Mouse (Mus musculus): ENCODE measurements around the gene Wdr1. TPM values are rescaled to one million over a fixed set of nuclear protein-coding genes. Genes with fewer than 3 reads are reported as not detected.
A peak's percentile ranks its signal among the peaks of the same experiment; 100 is the strongest.
"Not testable (repeated sequence)": the region's sequence is repeated elsewhere in the genome, so short reads cannot be mapped to it uniquely, and the experiment has no call there.

Wdr1 gene
- 241 and 256 TPM in 2 replicates for polyA plus RNA-seq (2015; fragmentation: Nextera tagmentation; extraction: Ambion mirVana)

- H3K4me1 ChIP-seq (ENCODE audit: control insufficient read depth, insufficient read depth, low read length), result peaks cover 30% of the 10 kb centered on the region
- peaks cover 13% of the 10 kb centered on the region for H3K36me3 ChIP-seq (ENCODE audit: control insufficient read depth, insufficient read depth)
- no peaks in the 10 kb centered on the region for H3K27me3 ChIP-seq (ENCODE audit: control insufficient read depth, insufficient read depth, low read length)
- peak within 1 kb of the TSS; percentile 98 for H3K27ac ChIP-seq (ENCODE audit: low read length)
- 75% methylated on average over 2 of the region's 2 CpGs for WGBS
- H3K4me2 ChIP-seq (ENCODE audit: low read depth, low read length), result peak within 1 kb of the TSS; percentile 79
- peak within 1 kb of the TSS; percentile 93 for H3K4me3 ChIP-seq (ENCODE audit: low read length)
- ATAC-seq (replicated peaks; ENCODE audit: extremely low read depth, insufficient read depth, low FRiP score), result no peak
- H3K9ac ChIP-seq (ENCODE audit: low read length), result peak within 1 kb of the TSS; percentile 88
- no peaks in the 10 kb centered on the region for H3K9me3 ChIP-seq (replicated peaks; ENCODE audit: control insufficient read depth, low read length)
These were observed at the start of gene Wdr1 for GRCm38 (mm10) chr5:38563121-38563520. Gene Wdr1, minus strand, starts transcription at chr5:38563221.

GRCm38 (mm10) chr5:38611118-38611517 lies 48.1 kb upstream of the Wdr1 start:
- Histone ChIP-seq H3K4me2 (ENCODE audit: low read depth, low read length) (no peak overlapping the region), H3K4me1 (ENCODE audit: control insufficient read depth, insufficient read depth, low read length) (no peaks in the 10 kb centered on the region), H3K27ac (ENCODE audit: low read length) (no peak overlapping the region), H3K36me3 (ENCODE audit: control insufficient read depth, insufficient read depth) (no peaks in the 10 kb centered on the region), H3K4me3 (ENCODE audit: low read length) (no peak overlapping the region), H3K9me3 (replicated peaks; ENCODE audit: control insufficient read depth, low read length) (no peaks in the 10 kb centered on the region), H3K27me3 (ENCODE audit: control insufficient read depth, insufficient read depth, low read length) (no peaks in the 10 kb centered on the region), H3K9ac (ENCODE audit: low read length) (no peak overlapping the region)
- 77% methylated on average over 3 of the region's 3 CpGs for WGBS
- ATAC-seq (replicated peaks; ENCODE audit: extremely low read depth, insufficient read depth, low FRiP score), result no peak

- WGBS, result 82% methylated on average over 4 of the region's 4 CpGs
- H3K9me3 ChIP-seq (replicated peaks; ENCODE audit: control insufficient read depth, low read length); H3K27me3 ChIP-seq (ENCODE audit: control insufficient read depth, insufficient read depth, low read length); H3K4me3 ChIP-seq (ENCODE audit: low read length); H3K27ac ChIP-seq (ENCODE audit: low read length); H3K4me1 ChIP-seq (ENCODE audit: control insufficient read depth, insufficient read depth, low read length); H3K9ac ChIP-seq (ENCODE audit: low read length); H3K4me2 ChIP-seq (ENCODE audit: low read depth, low read length); ATAC-seq (replicated peaks; ENCODE audit: extremely low read depth, insufficient read depth, low FRiP score); H3K36me3 ChIP-seq (ENCODE audit: control insufficient read depth, insufficient read depth): not testable (repeated sequence)
These were observed 45.2 kb upstream of the Wdr1 start for GRCm38 (mm10) chr5:38608219-38608618.

- 57% methylated on average over 11 of the region's 11 CpGs for whole genome bisulfite sequencing
- Histone ChIP-seq H3K4me1 (ENCODE audit: control insufficient read depth, insufficient read depth, low read length) (no peaks in the 10 kb centered on the region), H3K9me3 (replicated peaks; ENCODE audit: control insufficient read depth, low read length) (no peaks in the 10 kb centered on the region), H3K27ac (ENCODE audit: low read length) (no peak overlapping the region), H3K36me3 (ENCODE audit: control insufficient read depth, insufficient read depth) (no peaks in the 10 kb centered on the region), H3K4me3 (ENCODE audit: low read length) (peak overlapping the region; percentile 34), H3K4me2 (ENCODE audit: low read depth, low read length) (peak overlapping the region; percentile 41; the same call in 1 of the 2 replicates), H3K27me3 (ENCODE audit: control insufficient read depth, insufficient read depth, low read length) (no peaks in the 10 kb centered on the region), H3K9ac (ENCODE audit: low read length) (no peak overlapping the region)
- ATAC-seq (replicated peaks; ENCODE audit: extremely low read depth, insufficient read depth, low FRiP score), result no peak
These were observed 35.8 kb upstream of the Wdr1 start for GRCm38 (mm10) chr5:38598647-38599304.

- Histone ChIP-seq H3K9me3 (replicated peaks; ENCODE audit: control insufficient read depth, low read length) (no peaks in the 10 kb centered on the region), H3K27me3 (ENCODE audit: control insufficient read depth, insufficient read depth, low read length) (no peaks in the 10 kb centered on the region), H3K36me3 (ENCODE audit: control insufficient read depth, insufficient read depth) (no peaks in the 10 kb centered on the region), H3K9ac (ENCODE audit: low read length) (no peak overlapping the region), H3K4me2 (ENCODE audit: low read depth, low read length) (no peak overlapping the region), H3K27ac (ENCODE audit: low read length) (no peak overlapping the region), H3K4me3 (ENCODE audit: low read length) (no peak overlapping the region), H3K4me1 (ENCODE audit: control insufficient read depth, insufficient read depth, low read length) (no peaks in the 10 kb centered on the region)
- WGBS, result 30% methylated on average over 9 of the region's 9 CpGs
- no peak for ATAC-seq (replicated peaks; ENCODE audit: extremely low read depth, insufficient read depth, low FRiP score)
These were observed 25.9 kb upstream of the Wdr1 start for GRCm38 (mm10) chr5:38588924-38589323.

- no peak overlapping the region for H3K4me2 ChIP-seq (ENCODE audit: low read depth, low read length)
- H3K9me3 ChIP-seq (replicated peaks; ENCODE audit: control insufficient read depth, low read length), result no peaks in the 10 kb centered on the region
- H3K9ac ChIP-seq (ENCODE audit: low read length), result no peak overlapping the region
- no peaks in the 10 kb centered on the region for H3K36me3 ChIP-seq (ENCODE audit: control insufficient read depth, insufficient read depth)
- WGBS, result 69% methylated on average over 2 of the region's 2 CpGs
- ATAC-seq (replicated peaks; ENCODE audit: extremely low read depth, insufficient read depth, low FRiP score), result no peak
- no peak overlapping the region for H3K27ac ChIP-seq (ENCODE audit: low read length)
- no peaks in the 10 kb centered on the region for H3K4me1 ChIP-seq (ENCODE audit: control insufficient read depth, insufficient read depth, low read length)
- no peak overlapping the region for H3K4me3 ChIP-seq (ENCODE audit: low read length)
- H3K27me3 ChIP-seq (ENCODE audit: control insufficient read depth, insufficient read depth, low read length), result no peaks in the 10 kb centered on the region
These were observed 22.4 kb upstream of the Wdr1 start for GRCm38 (mm10) chr5:38585450-38585849.

- ATAC-seq (replicated peaks; ENCODE audit: extremely low read depth, insufficient read depth, low FRiP score), result no peak
These were observed 20.0 kb upstream of the Wdr1 start for GRCm38 (mm10) chr5:38583026-38583425.

GRCm38 (mm10) chr5:38580703-38581102 lies 17.7 kb upstream of the Wdr1 start:
- H3K27me3 ChIP-seq (ENCODE audit: control insufficient read depth, insufficient read depth, low read length), result no peaks in the 10 kb centered on the region
- H3K4me3 ChIP-seq (ENCODE audit: low read length), result no peak overlapping the region
- WGBS, result 31% methylated on average over 6 of the region's 6 CpGs
- H3K4me2 ChIP-seq (ENCODE audit: low read depth, low read length), result no peak overlapping the region
- H3K36me3 ChIP-seq (ENCODE audit: control insufficient read depth, insufficient read depth), result no peaks in the 10 kb centered on the region
- ATAC-seq (replicated peaks; ENCODE audit: extremely low read depth, insufficient read depth, low FRiP score), result 0 out of 2 replicates have a peak, but pooled peaks have one; percentile 23
- H3K9ac ChIP-seq (ENCODE audit: low read length), result no peak overlapping the region
- H3K4me1 ChIP-seq (ENCODE audit: control insufficient read depth, insufficient read depth, low read length), result no peaks in the 10 kb centered on the region
- H3K9me3 ChIP-seq (replicated peaks; ENCODE audit: control insufficient read depth, low read length), result no peaks in the 10 kb centered on the region
- H3K27ac ChIP-seq (ENCODE audit: low read length), result no peak overlapping the region

More at GRCm38 (mm10) chr5:38583026-38583425, 20.0 kb upstream of the Wdr1 start:
- no peaks in the 10 kb centered on the region for H3K27me3 ChIP-seq (ENCODE audit: control insufficient read depth, insufficient read depth, low read length)
- H3K4me2 ChIP-seq (ENCODE audit: low read depth, low read length), result no peak overlapping the region
- H3K4me3 ChIP-seq (ENCODE audit: low read length), result no peak overlapping the region
- no peak overlapping the region for H3K27ac ChIP-seq (ENCODE audit: low read length)
- H3K4me1 ChIP-seq (ENCODE audit: control insufficient read depth, insufficient read depth, low read length), result no peaks in the 10 kb centered on the region
- no peaks in the 10 kb centered on the region for H3K36me3 ChIP-seq (ENCODE audit: control insufficient read depth, insufficient read depth)
- H3K9me3 ChIP-seq (replicated peaks; ENCODE audit: control insufficient read depth, low read length), result no peaks in the 10 kb centered on the region
- H3K9ac ChIP-seq (ENCODE audit: low read length), result no peak overlapping the region
- WGBS, result 63% methylated on average over 4 of the region's 4 CpGs

GRCm38 (mm10) chr5:38570876-38571275 lies 7.9 kb upstream of the Wdr1 start:
- Histone ChIP-seq H3K9me3 (replicated peaks; ENCODE audit: control insufficient read depth, low read length) (peaks cover 4% of the 10 kb centered on the region), H3K27ac (ENCODE audit: low read length) (no peak overlapping the region), H3K4me3 (ENCODE audit: low read length) (no peak overlapping the region), H3K36me3 (ENCODE audit: control insufficient read depth, insufficient read depth) (no peaks in the 10 kb centered on the region), H3K9ac (ENCODE audit: low read length) (no peak overlapping the region), H3K4me2 (ENCODE audit: low read depth, low read length) (no peak overlapping the region), H3K27me3 (ENCODE audit: control insufficient read depth, insufficient read depth, low read length) (no peaks in the 10 kb centered on the region), H3K4me1 (ENCODE audit: control insufficient read depth, insufficient read depth, low read length) (no peaks in the 10 kb centered on the region)
- ATAC-seq (replicated peaks; ENCODE audit: extremely low read depth, insufficient read depth, low FRiP score), result no peak
- 64% methylated on average over 2 of the region's 2 CpGs for WGBS
